Mouse (Mus musculus) stomach, postnatal 0 days (tissue): Measurements from ENCODE around the gene Tpgs1. TPM values are rescaled to one million over a fixed set of nuclear protein-coding genes. Genes with fewer than 3 reads are reported as not detected.

Experiments used
- ATAC-seq: fragments of 200-750 bp; cut with Nextera tagmentation; 2 replicates; pipeline ENCODE4 v1.8.0; 2017; ENCODE audit not compliant: low FRiP score, low TSS enrichment
- DNase-seq: peaks from one replicate; pipeline ENCODE4 v3.0.0-alpha.2; 2016; ENCODE audit warnings: low spot score
- H3K27ac ChIP-seq: fragments of 300-500 bp; sonication (generic); replicated peaks from 2 replicates; pipeline ENCODE4 v1.5.1; 2014; ENCODE audit warnings: mild to moderate bottlenecking, control low read depth
- H3K27me3 ChIP-seq: fragments of 300-500 bp; sonication (generic); 2 replicates; pipeline ENCODE4 v1.6.1; 2014; ENCODE audit warnings: low read length; ENCODE audit not compliant: control insufficient read depth, insufficient read depth
- H3K36me3 ChIP-seq: fragments of 300-500 bp; sonication (generic); 2 replicates; pipeline ENCODE4 v1.6.1; 2014; ENCODE audit warnings: low read length, mixed read lengths; ENCODE audit not compliant: control insufficient read depth, insufficient read depth
- H3K4me1 ChIP-seq: fragments of 300-500 bp; sonication (generic); replicated peaks from 2 replicates; pipeline ENCODE4 v1.6.1; 2014; ENCODE audit warnings: antibody characterized with exemption; ENCODE audit not compliant: control insufficient read depth, insufficient read depth
- H3K4me2 ChIP-seq: fragments of 300-500 bp; sonication (generic); replicated peaks from 2 replicates; pipeline ENCODE4 v1.6.1; 2014; ENCODE audit warnings: low read depth, mild to moderate bottlenecking, control low read depth, moderate library complexity
- H3K4me3 ChIP-seq: fragments of 300-500 bp; sonication (generic); 2 replicates; pipeline ENCODE4 v1.5.1; 2014; ENCODE audit warnings: low read depth, low read length, control low read depth
- H3K9ac ChIP-seq: fragments of 300-500 bp; sonication (generic); 2 replicates; pipeline ENCODE4 v1.6.1; 2014; ENCODE audit warnings: mild to moderate bottlenecking, low read length, control low read depth, mixed read lengths
- H3K9me3 ChIP-seq: fragments of 300-500 bp; sonication (generic); 2 replicates; pipeline ENCODE4 v1.6.1; 2016; ENCODE audit warnings: low read length; ENCODE audit not compliant: control insufficient read depth
- CTCF ChIP-seq: IDR thresholded peaks from 2 replicates; pipeline ENCODE4 v1.5.1; 2016; ENCODE audit warnings: antibody characterized with exemption, low read depth, mild to moderate bottlenecking, moderate library complexity
- EP300 ChIP-seq: optimal IDR thresholded peaks from 2 replicates; pipeline ENCODE3; 2016; ENCODE audit warnings: antibody characterized with exemption
- WGBS: fragments of 180-500 bp; shearing (Covaris S2); extraction: QIAGEN DNeasy Blood & Tissue Kit; methylation state at CpG from one replicate; pipeline ENCODE4 v1.1.7; 2014; 5-methylcytosine and 5-hydroxymethylcytosine counted together
- polyA plus RNA-seq: library from polyadenylated mRNA; unstranded; fragments of >200 nt; fragmentation: Nextera tagmentation; extraction: Ambion mirVana; gene quantifications from 2 replicates; pipeline ENCODE4 v1.2.1, GENCODE M21; 2015

Gene Tpgs1
- polyA plus RNA-seq, 1 experiment from 2014 or later, result 51.0 TPM

DNA sequence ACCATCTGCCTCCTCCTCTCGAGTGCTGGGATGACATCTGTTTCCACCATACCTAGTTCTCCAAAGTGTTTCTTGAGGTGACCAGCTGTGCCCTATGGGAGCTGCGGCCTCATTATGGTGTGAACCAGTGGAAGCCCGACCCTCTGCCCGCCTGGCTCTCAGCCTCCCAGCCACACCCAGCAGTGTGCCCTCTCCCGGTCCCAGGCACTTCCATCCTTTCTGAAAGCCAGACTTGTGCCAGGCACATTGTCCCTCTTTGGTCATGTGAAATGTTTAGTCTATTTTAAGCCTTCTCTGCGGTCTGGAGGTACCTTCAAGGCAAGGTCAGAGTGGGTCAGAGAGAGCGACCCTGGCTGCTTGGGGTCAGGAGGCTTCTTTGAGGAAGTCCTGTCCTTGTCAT lies 54.5 kb downstream of the Tpgs1 start:
- Histone ChIP-seq H3K4me3 (no peak overlapping the region), H3K4me1 (no peaks in the 10 kb centered on the region), H3K27me3 (no peaks in the 10 kb centered on the region), H3K9ac (no peak overlapping the region), H3K4me2 (no peak overlapping the region), H3K36me3 (no peaks in the 10 kb centered on the region), H3K27ac (no peak overlapping the region), H3K9me3 (no peaks in the 10 kb centered on the region)
- WGBS, result 80% methylated on average over 7 of the region's 7 CpGs
- TF ChIP-seq EP300 (no peak), CTCF (no peak)
- no peak for ATAC-seq
- DNase-seq, result no peak

Other genes with a start within 250 kb of the Tpgs1 start
- not detected in 2 replicates for gene Vmn2r83, start 200.6 kb upstream of the Tpgs1 start, polyA plus RNA-seq
- gene Plpp2, start 135.6 kb upstream of the Tpgs1 start, polyA plus RNA-seq, result 81.8 and 92.1 TPM in 2 replicates
- gene Mier2, start 114.2 kb upstream of the Tpgs1 start, polyA plus RNA-seq, result 24.0 and 25.4 TPM in 2 replicates
- gene Theg, start 82.0 kb upstream of the Tpgs1 start, polyA plus RNA-seq, result not detected in 2 replicates
- gene C2cd4c, start 55.3 kb upstream of the Tpgs1 start, polyA plus RNA-seq, result 0.02 and 0.07 TPM in 2 replicates
- 2.7 and 3.3 TPM in 2 replicates for gene Shc2, start 31.5 kb upstream of the Tpgs1 start, polyA plus RNA-seq
- not detected in 2 replicates for gene Odf3l2, start 23.6 kb upstream of the Tpgs1 start, polyA plus RNA-seq
- gene Madcam1, start 4.8 kb upstream of the Tpgs1 start, polyA plus RNA-seq, result 17.6 and 22.2 TPM in 2 replicates
- 85.3 and 86.9 TPM in 2 replicates for gene Cdc34, start 12.8 kb downstream of the Tpgs1 start, polyA plus RNA-seq
- 0.62 and 0.83 TPM in 2 replicates for gene Gzmm, start 19.7 kb downstream of the Tpgs1 start, polyA plus RNA-seq
- gene Bsg, start 35.1 kb downstream of the Tpgs1 start, polyA plus RNA-seq, result 1,012 and 1,042 TPM in 2 replicates
- 0.28 and 0.38 TPM in 2 replicates for gene Hcn2, start 47.3 kb downstream of the Tpgs1 start, polyA plus RNA-seq
- gene Polrmt, start 77.2 kb downstream of the Tpgs1 start, polyA plus RNA-seq, result 16.5 and 20.6 TPM in 2 replicates
- 13.5 and 14.9 TPM in 2 replicates for gene Fgf22, start 85.7 kb downstream of the Tpgs1 start, polyA plus RNA-seq
- 60.0 and 68.6 TPM in 2 replicates for gene Rnf126, start 97.6 kb downstream of the Tpgs1 start, polyA plus RNA-seq
- 14.1 and 17.6 TPM in 2 replicates for gene Fstl3, start 107.9 kb downstream of the Tpgs1 start, polyA plus RNA-seq
- gene Prss57, start 121.6 kb downstream of the Tpgs1 start, polyA plus RNA-seq, result 0.04 and 0.15 TPM in 2 replicates
- 27.8 and 29.1 TPM in 2 replicates for gene Palm, start 124.2 kb downstream of the Tpgs1 start, polyA plus RNA-seq
- 57.6 and 58.0 TPM in 2 replicates for gene Misp, start 151.6 kb downstream of the Tpgs1 start, polyA plus RNA-seq
- 99.3 and 103 TPM in 2 replicates for gene Ptbp1, start 185.1 kb downstream of the Tpgs1 start, polyA plus RNA-seq
- gene Prtn3, start 205.1 kb downstream of the Tpgs1 start, polyA plus RNA-seq, result 0.86 and 0.87 TPM in 2 replicates
- gene Plppr3, start 205.3 kb downstream of the Tpgs1 start, polyA plus RNA-seq, result 5.5 and 7.0 TPM in 2 replicates
- gene Elane, start 216.9 kb downstream of the Tpgs1 start, polyA plus RNA-seq, result 0.30 and 0.55 TPM in 2 replicates
- not detected in 2 replicates for gene Cfd, start 221.5 kb downstream of the Tpgs1 start, polyA plus RNA-seq
- gene Med16, start 239.6 kb downstream of the Tpgs1 start, polyA plus RNA-seq, result 25.6 and 29.7 TPM in 2 replicates
- gene Gm26602, start 241.5 kb downstream of the Tpgs1 start, polyA plus RNA-seq, result 8.9 and 18.0 TPM in 2 replicates
- 0.79 and 0.99 TPM in 2 replicates for gene Kiss1r, start 247.6 kb downstream of the Tpgs1 start, polyA plus RNA-seq